Mouse (Mus musculus): ENCODE data around the gene Shkbp1. TPM values are rescaled to one million over a fixed set of nuclear protein-coding genes. Genes with fewer than 3 reads are reported as not detected.
A peak's percentile ranks its signal among the peaks of the same experiment; 100 is the strongest.

Shkbp1 gene
- polyA plus RNA-seq, 1 experiment from 2014 or later: 22.0 TPM

DNA sequence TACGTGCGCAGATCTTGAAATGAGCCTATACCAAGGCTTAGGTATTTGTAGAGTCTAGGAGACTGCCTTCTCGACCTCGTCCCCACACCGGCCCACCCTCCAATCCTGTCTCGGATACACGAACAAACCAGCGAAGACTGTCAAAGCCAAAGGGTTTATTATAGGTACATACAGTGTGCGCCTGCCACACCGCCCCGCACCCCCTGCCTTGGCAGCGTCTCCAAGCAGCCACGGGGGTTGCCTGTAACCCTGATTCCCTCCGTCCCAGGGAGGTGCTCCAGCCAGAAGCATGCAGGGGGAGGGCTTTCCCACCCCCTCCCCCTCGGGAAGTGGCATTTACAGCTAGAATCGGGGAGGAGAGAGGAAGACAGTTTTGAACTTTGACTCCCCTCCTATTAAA is 429 bp upstream of the Shkbp1 start:
- peak overlapping the region; percentile 63 to 67 for H3K4me3 ChIP-seq (ENCODE audit: control insufficient read depth in 1 of 2, insufficient read depth in 1 of 2, low read depth in 1 of 2, low read length in 2 of 2)
- H3K27me3 ChIP-seq (ENCODE audit: control insufficient read depth, insufficient read depth, low read length): no peaks in the 10 kb centered on the region
- H3K4me2 ChIP-seq (ENCODE audit: low read length): peak overlapping the region; percentile 91
- 3% methylated on average over 16 of the region's 16 CpGs for WGBS
- ATAC-seq (ENCODE audit: insufficient number of reproducible peaks, insufficient read depth, low FRiP score, low read depth): peak; percentile 20
- peaks cover 6% of the 10 kb centered on the region; the same call in 1 of the 2 replicates for H3K36me3 ChIP-seq (ENCODE audit: control insufficient read depth, insufficient read depth, low read length)
- H3K9ac ChIP-seq (ENCODE audit: low read length): peak overlapping the region; percentile 72
- peaks cover 8 to 24% of the 10 kb centered on the region in 2 experiments for H3K4me1 ChIP-seq (ENCODE audit: control insufficient read depth in 2 of 2, insufficient read depth in 2 of 2, low read length in 2 of 2)
- H3K9me3 ChIP-seq (ENCODE audit: control insufficient read depth, low read length): no peaks in the 10 kb centered on the region
- H3K27ac ChIP-seq (replicated peaks in 1 of 2; ENCODE audit: control insufficient read depth in 1 of 2, insufficient read depth in 1 of 2, low read depth in 2 of 2, low read length in 2 of 2): peak overlapping the region; percentile 71 to 85

DNA sequence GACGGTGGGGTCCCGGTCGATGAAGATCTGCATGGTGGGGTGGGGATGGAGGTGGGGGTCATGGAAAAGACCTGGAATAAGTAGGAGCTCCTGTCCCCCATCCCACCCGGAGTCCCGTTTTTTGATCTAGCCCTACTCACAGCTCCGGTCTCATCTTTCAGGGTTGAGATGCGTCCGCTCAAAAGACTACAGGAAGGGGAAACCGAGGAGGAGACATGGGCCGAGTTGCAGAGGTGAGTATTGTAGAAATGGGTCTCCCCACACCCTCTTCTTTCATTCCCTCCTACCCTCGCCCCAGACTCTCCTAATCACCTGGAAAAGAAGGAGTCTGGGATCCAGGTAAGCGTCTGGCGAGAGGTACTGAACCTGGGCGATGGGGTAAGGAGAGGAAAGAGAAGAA is 558 bp downstream of the Shkbp1 start:
- Histone ChIP-seq H3K4me3 (ENCODE audit: control insufficient read depth in 1 of 2, insufficient read depth in 1 of 2, low read depth in 1 of 2, low read length in 2 of 2) (peak overlapping the region; percentile 63 to 67), H3K4me1 (ENCODE audit: control insufficient read depth in 2 of 2, insufficient read depth in 2 of 2, low read length in 2 of 2) (peaks cover 8 to 22% of the 10 kb centered on the region in 2 experiments; a peak in 3 of 4 replicates), H3K4me2 (ENCODE audit: low read length) (peak overlapping the region; percentile 91), H3K9ac (ENCODE audit: low read length) (peak overlapping the region; percentile 75), H3K27me3 (ENCODE audit: control insufficient read depth, insufficient read depth, low read length) (no peaks in the 10 kb centered on the region), H3K9me3 (ENCODE audit: control insufficient read depth, low read length) (no peaks in the 10 kb centered on the region), H3K27ac (replicated peaks in 1 of 2; ENCODE audit: control insufficient read depth in 1 of 2, insufficient read depth in 1 of 2, low read depth in 2 of 2, low read length in 2 of 2) (peak overlapping the region in 1 of 2 experiments; percentile 85; a peak in 2 of 4 replicates), H3K36me3 (ENCODE audit: control insufficient read depth, insufficient read depth, low read length) (peaks cover 13% of the 10 kb centered on the region)
- ATAC-seq (ENCODE audit: insufficient number of reproducible peaks, insufficient read depth, low FRiP score, low read depth): no peak
- 6% methylated on average over 13 of the region's 14 CpGs for WGBS

DNA sequence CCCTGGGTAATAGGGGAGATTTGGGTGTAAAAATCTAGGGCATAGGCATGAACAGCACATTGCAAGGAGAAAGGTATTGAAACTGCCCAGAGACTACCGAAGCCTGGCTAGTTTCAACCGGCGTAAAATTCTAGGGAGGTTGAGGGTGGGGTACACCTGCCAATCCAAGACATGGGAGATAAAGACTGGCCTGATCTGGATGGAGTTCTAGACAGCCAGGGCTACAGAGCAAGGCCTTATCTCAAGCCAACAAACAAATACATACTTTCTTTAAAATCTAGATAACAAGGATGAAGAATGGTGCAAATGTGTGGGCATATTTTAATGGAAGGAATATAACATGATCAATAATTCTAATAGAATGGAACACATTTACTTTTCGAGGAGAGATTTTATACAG is 1.0 kb downstream of the Shkbp1 start:
- Histone ChIP-seq H3K4me1 (ENCODE audit: control insufficient read depth in 2 of 2, insufficient read depth in 2 of 2, low read length in 2 of 2) (peaks cover 8 to 22% of the 10 kb centered on the region in 2 experiments; a peak in 3 of 4 replicates), H3K36me3 (ENCODE audit: control insufficient read depth, insufficient read depth, low read length) (peaks cover 15% of the 10 kb centered on the region), H3K27ac (replicated peaks in 1 of 2; ENCODE audit: control insufficient read depth in 1 of 2, insufficient read depth in 1 of 2, low read depth in 2 of 2, low read length in 2 of 2) (no peak overlapping the region), H3K9me3 (ENCODE audit: control insufficient read depth, low read length) (no peaks in the 10 kb centered on the region), H3K4me2 (ENCODE audit: low read length) (peak overlapping the region; percentile 91), H3K27me3 (ENCODE audit: control insufficient read depth, insufficient read depth, low read length) (no peaks in the 10 kb centered on the region), H3K4me3 (ENCODE audit: control insufficient read depth in 1 of 2, insufficient read depth in 1 of 2, low read depth in 1 of 2, low read length in 2 of 2) (peak overlapping the region in 1 of 2 experiments; percentile 63; a peak in 1 of 4 replicates), H3K9ac (ENCODE audit: low read length) (no peak overlapping the region)
- ATAC-seq (ENCODE audit: insufficient number of reproducible peaks, insufficient read depth, low FRiP score, low read depth): no peak
- 47% methylated on average over 4 of the region's 4 CpGs for WGBS

DNA sequence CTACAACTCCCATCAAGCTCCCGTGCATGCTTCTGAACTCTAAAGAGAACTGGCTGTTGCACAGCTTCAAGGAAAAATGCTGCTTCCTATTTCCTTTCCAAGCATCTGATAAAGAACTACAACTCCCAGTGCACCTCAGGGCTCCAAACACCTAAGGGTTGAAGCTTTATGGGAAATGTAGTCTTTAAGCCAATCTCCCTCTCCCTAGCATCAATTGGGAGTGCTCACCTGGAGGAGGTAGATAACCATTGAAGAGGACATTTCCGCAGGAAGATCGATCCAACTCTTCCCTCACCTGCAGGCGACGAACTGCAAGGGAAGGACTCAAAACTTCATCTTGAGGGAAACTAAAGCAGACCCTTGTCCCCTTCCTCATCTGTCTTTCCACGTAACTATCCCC is 1.7 kb downstream of the Shkbp1 start:
- H3K4me3 ChIP-seq (ENCODE audit: control insufficient read depth in 1 of 2, insufficient read depth in 1 of 2, low read depth in 1 of 2, low read length in 2 of 2): no peak overlapping the region
- H3K36me3 ChIP-seq (ENCODE audit: control insufficient read depth, insufficient read depth, low read length): peaks cover 15% of the 10 kb centered on the region
- peaks cover 8 to 22% of the 10 kb centered on the region in 2 experiments; a peak in 3 of 4 replicates for H3K4me1 ChIP-seq (ENCODE audit: control insufficient read depth in 2 of 2, insufficient read depth in 2 of 2, low read length in 2 of 2)
- H3K9ac ChIP-seq (ENCODE audit: low read length): no peak overlapping the region
- no peak for ATAC-seq (ENCODE audit: insufficient number of reproducible peaks, insufficient read depth, low FRiP score, low read depth)
- no peak overlapping the region for H3K27ac ChIP-seq (replicated peaks in 1 of 2; ENCODE audit: control insufficient read depth in 1 of 2, insufficient read depth in 1 of 2, low read depth in 2 of 2, low read length in 2 of 2)
- no peaks in the 10 kb centered on the region for H3K9me3 ChIP-seq (ENCODE audit: control insufficient read depth, low read length)
- H3K4me2 ChIP-seq (ENCODE audit: low read length): peak overlapping the region; percentile 91
- 28% methylated on average over 6 of the region's 6 CpGs for WGBS
- no peaks in the 10 kb centered on the region for H3K27me3 ChIP-seq (ENCODE audit: control insufficient read depth, insufficient read depth, low read length)

DNA sequence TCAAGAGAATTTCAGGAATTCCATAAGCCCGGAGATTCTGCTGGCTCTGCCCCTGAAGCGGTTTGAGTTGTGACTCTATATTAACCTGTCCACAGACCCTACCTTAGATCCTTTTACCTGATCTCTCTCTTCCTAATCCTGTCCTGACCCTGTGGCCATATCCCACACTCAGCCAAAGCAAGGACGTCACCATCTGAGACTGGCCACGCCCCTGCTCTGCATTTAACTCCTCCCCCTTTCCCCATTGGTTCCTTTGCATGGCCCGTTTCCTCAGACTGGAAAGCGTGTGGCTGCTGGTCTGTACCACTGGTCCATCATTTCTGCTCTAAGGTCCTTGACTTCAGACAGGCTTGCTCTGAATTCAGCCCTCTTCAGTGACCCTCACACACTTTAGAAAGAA is 10.4 kb downstream of the Shkbp1 start:
- ATAC-seq (ENCODE audit: insufficient number of reproducible peaks, insufficient read depth, low FRiP score, low read depth): no peak

DNA sequence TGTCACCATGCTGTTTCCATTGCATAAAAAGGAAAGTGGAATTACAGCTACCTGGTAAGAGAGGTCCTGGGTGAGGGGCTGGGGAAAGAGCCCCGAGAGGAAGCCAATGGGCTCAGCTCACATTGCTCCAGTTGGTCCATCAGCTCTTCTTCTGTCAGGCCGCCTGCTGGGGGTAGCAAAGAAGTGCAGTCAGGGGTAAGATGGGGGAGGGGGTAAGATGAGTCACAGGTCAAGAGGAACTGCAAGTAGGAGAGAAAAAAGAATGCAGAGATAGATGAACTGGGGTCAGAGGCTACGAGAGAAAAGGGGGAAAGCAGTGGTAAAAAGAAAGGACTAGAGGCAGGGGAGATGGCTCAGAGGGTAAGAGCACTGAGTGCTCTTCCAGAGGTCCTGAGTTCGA is 13.2 kb downstream of the Shkbp1 start:
- Histone ChIP-seq H3K27me3 (ENCODE audit: control insufficient read depth, insufficient read depth, low read length) (peaks cover 16% of the 10 kb centered on the region), H3K4me3 (ENCODE audit: control insufficient read depth in 1 of 2, insufficient read depth in 1 of 2, low read depth in 1 of 2, low read length in 2 of 2) (no peak overlapping the region), H3K4me2 (ENCODE audit: low read length) (no peak overlapping the region), H3K4me1 (ENCODE audit: control insufficient read depth in 2 of 2, insufficient read depth in 2 of 2, low read length in 2 of 2) (peaks cover 1 to 4% of the 10 kb centered on the region in 2 experiments; a peak in 3 of 4 replicates), H3K9me3 (ENCODE audit: control insufficient read depth, low read length) (no peaks in the 10 kb centered on the region), H3K27ac (replicated peaks in 1 of 2; ENCODE audit: control insufficient read depth in 1 of 2, insufficient read depth in 1 of 2, low read depth in 2 of 2, low read length in 2 of 2) (no peak overlapping the region), H3K36me3 (ENCODE audit: control insufficient read depth, insufficient read depth, low read length) (peaks cover 32% of the 10 kb centered on the region), H3K9ac (ENCODE audit: low read length) (no peak overlapping the region)
- 50% methylated on average over 4 of the region's 4 CpGs for WGBS
- ATAC-seq (ENCODE audit: insufficient number of reproducible peaks, insufficient read depth, low FRiP score, low read depth): no peak

More for the DNA sequence above, 10.4 kb downstream of the Shkbp1 start:
- H3K4me3 ChIP-seq (ENCODE audit: control insufficient read depth in 1 of 2, insufficient read depth in 1 of 2, low read depth in 1 of 2, low read length in 2 of 2): no peak overlapping the region
- H3K9me3 ChIP-seq (ENCODE audit: control insufficient read depth, low read length): no peaks in the 10 kb centered on the region
- H3K4me1 ChIP-seq (ENCODE audit: control insufficient read depth in 2 of 2, insufficient read depth in 2 of 2, low read length in 2 of 2): no peaks in the 10 kb centered on the region
- no peaks in the 10 kb centered on the region for H3K27me3 ChIP-seq (ENCODE audit: control insufficient read depth, insufficient read depth, low read length)
- H3K4me2 ChIP-seq (ENCODE audit: low read length): no peak overlapping the region
- peaks cover 51% of the 10 kb centered on the region for H3K36me3 ChIP-seq (ENCODE audit: control insufficient read depth, insufficient read depth, low read length)
- H3K27ac ChIP-seq (replicated peaks in 1 of 2; ENCODE audit: control insufficient read depth in 1 of 2, insufficient read depth in 1 of 2, low read depth in 2 of 2, low read length in 2 of 2): no peak overlapping the region
- WGBS: 20% methylated on average over 6 of the region's 6 CpGs
- no peak overlapping the region for H3K9ac ChIP-seq (ENCODE audit: low read length)

DNA sequence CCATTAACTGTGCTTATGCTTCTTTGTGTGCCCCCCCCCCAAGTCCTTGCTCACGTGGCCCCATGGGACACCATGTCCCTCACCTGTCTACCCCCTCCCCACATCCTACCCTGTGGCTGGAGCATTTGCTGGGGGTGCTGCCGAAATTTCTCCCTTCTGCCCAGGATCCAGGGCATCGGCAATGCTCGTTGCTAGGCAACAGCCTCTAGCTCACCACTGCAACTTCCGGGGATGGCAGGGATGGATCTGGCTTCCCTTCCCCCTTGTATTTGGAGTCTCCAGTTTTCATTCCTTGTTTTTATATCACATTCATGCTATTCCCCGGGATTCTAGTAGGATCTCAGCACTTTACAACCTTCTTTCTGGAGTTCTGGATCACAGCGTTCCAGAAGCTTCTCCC is 16.3 kb downstream of the Shkbp1 start:
- no peak overlapping the region for H3K4me2 ChIP-seq (ENCODE audit: low read length)
- H3K27me3 ChIP-seq (ENCODE audit: control insufficient read depth, insufficient read depth, low read length): peaks cover 44% of the 10 kb centered on the region
- no peaks in the 10 kb centered on the region for H3K9me3 ChIP-seq (ENCODE audit: control insufficient read depth, low read length)
- H3K4me1 ChIP-seq (ENCODE audit: control insufficient read depth in 2 of 2, insufficient read depth in 2 of 2, low read length in 2 of 2): peaks cover 3 to 24% of the 10 kb centered on the region in 2 experiments; a peak in 3 of 4 replicates
- no peak overlapping the region for H3K27ac ChIP-seq (replicated peaks in 1 of 2; ENCODE audit: control insufficient read depth in 1 of 2, insufficient read depth in 1 of 2, low read depth in 2 of 2, low read length in 2 of 2)
- no peak for ATAC-seq (ENCODE audit: insufficient number of reproducible peaks, insufficient read depth, low FRiP score, low read depth)
- no peak overlapping the region for H3K9ac ChIP-seq (ENCODE audit: low read length)
- peaks cover 11% of the 10 kb centered on the region for H3K36me3 ChIP-seq (ENCODE audit: control insufficient read depth, insufficient read depth, low read length)
- WGBS: 30% methylated on average over 7 of the region's 7 CpGs
- H3K4me3 ChIP-seq (ENCODE audit: control insufficient read depth in 1 of 2, insufficient read depth in 1 of 2, low read depth in 1 of 2, low read length in 2 of 2): no peak overlapping the region

DNA sequence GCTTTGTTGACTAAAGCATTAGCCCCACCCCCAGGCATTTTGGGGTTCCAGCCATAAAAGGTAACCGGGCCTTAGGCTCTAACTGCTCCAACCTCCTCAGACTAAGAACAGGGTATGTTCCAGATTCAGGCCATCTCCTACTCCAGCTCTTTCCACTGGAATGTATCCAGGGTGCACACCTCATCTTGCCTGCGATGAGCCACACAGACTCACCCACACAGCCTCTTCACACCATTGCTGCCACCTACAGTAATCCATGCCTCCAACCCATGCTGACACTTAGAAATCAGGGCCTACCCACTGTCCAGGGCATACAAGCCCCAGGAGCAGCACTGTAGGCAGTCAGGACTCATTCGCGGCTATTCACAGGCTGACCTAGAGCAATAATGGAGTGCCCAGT is 16.7 kb downstream of the Shkbp1 start:
- H3K4me2 ChIP-seq (ENCODE audit: low read length): no peak overlapping the region
- H3K9ac ChIP-seq (ENCODE audit: low read length): no peak overlapping the region
- peaks cover 48% of the 10 kb centered on the region for H3K27me3 ChIP-seq (ENCODE audit: control insufficient read depth, insufficient read depth, low read length)
- H3K9me3 ChIP-seq (ENCODE audit: control insufficient read depth, low read length): no peaks in the 10 kb centered on the region
- H3K27ac ChIP-seq (replicated peaks in 1 of 2; ENCODE audit: control insufficient read depth in 1 of 2, insufficient read depth in 1 of 2, low read depth in 2 of 2, low read length in 2 of 2): no peak overlapping the region
- H3K36me3 ChIP-seq (ENCODE audit: control insufficient read depth, insufficient read depth, low read length): peaks cover 7% of the 10 kb centered on the region; the same call in 1 of the 2 replicates
- H3K4me1 ChIP-seq (ENCODE audit: control insufficient read depth in 2 of 2, insufficient read depth in 2 of 2, low read length in 2 of 2): peaks cover 6 to 27% of the 10 kb centered on the region in 2 experiments; a peak in 3 of 4 replicates
- ATAC-seq (ENCODE audit: insufficient number of reproducible peaks, insufficient read depth, low FRiP score, low read depth): no peak
- H3K4me3 ChIP-seq (ENCODE audit: control insufficient read depth in 1 of 2, insufficient read depth in 1 of 2, low read depth in 1 of 2, low read length in 2 of 2): no peak overlapping the region
- WGBS: 79% methylated on average over 4 of the region's 4 CpGs

Data from heart, embryonic 14.5 days (tissue).